Mouse (Mus musculus) liver, postnatal 0 days (tissue): ENCODE data around the gene Mmd. TPM values are rescaled to one million over a fixed set of nuclear protein-coding genes. Genes with fewer than 3 reads are reported as not detected.

Experiments
- ATAC-seq: fragments of 200-750 bp; cut with Nextera tagmentation; 2 replicates; pipeline ENCODE4 v1.8.0; 2017; ENCODE audit warnings: mild to moderate bottlenecking, moderate library complexity
- DNase-seq: peaks from one replicate; pipeline ENCODE4 v3.0.0-alpha.2; 2016
- H3K27ac ChIP-seq: fragments of 300-500 bp; sonication (generic); 2 replicates; pipeline ENCODE4 v1.5.1; 2014; ENCODE audit warnings: antibody characterized with exemption, moderate library complexity, mild to moderate bottlenecking, low read depth
- H3K27me3 ChIP-seq: fragments of 300-500 bp; sonication (generic); 2 replicates; pipeline ENCODE4 v1.6.1; 2014; ENCODE audit warnings: low read length, control low read depth, mixed read lengths; ENCODE audit not compliant: insufficient read depth
- H3K36me3 ChIP-seq: fragments of 300-500 bp; sonication (generic); replicated peaks from 2 replicates; pipeline ENCODE4 v1.6.1; 2014; ENCODE audit warnings: mild to moderate bottlenecking, control low read depth, low read length, moderate library complexity, mixed read lengths; ENCODE audit not compliant: insufficient read depth
- H3K4me1 ChIP-seq: fragments of 300-500 bp; sonication (generic); 2 replicates; pipeline ENCODE4 v1.6.1; 2014; ENCODE audit warnings: antibody characterized with exemption, mild to moderate bottlenecking, control low read depth; ENCODE audit not compliant: insufficient read depth
- H3K4me2 ChIP-seq: fragments of 300-500 bp; sonication (generic); 2 replicates; pipeline ENCODE4 v1.6.1; 2014; ENCODE audit warnings: low read depth, mild to moderate bottlenecking, low read length, moderate library complexity, mixed read lengths
- H3K4me3 ChIP-seq: fragments of 300-500 bp; sonication (generic); 2 replicates; pipeline ENCODE4 v1.5.1; 2014; ENCODE audit warnings: low read depth, low read length
- H3K9ac ChIP-seq: fragments of 300-500 bp; sonication (generic); replicated peaks from 2 replicates; pipeline ENCODE4 v1.6.1; 2014; ENCODE audit warnings: mild to moderate bottlenecking, moderate library complexity
- H3K9me3 ChIP-seq: fragments of 300-500 bp; sonication (generic); 2 replicates; pipeline ENCODE4 v1.6.1; 2016; ENCODE audit warnings: mild to moderate bottlenecking, control low read depth, low read length, mixed read lengths
- CTCF ChIP-seq: sonication (generic); IDR thresholded peaks from 2 replicates; pipeline ENCODE4 v1.5.1; 2016; ENCODE audit warnings: antibody characterized with exemption, low read depth
- EP300 ChIP-seq: IDR thresholded peaks from 2 replicates; pipeline ENCODE4 v1.6.1; 2016; ENCODE audit warnings: antibody characterized with exemption, low read depth, mild to moderate bottlenecking
- WGBS: fragments of 180-500 bp; shearing (Covaris S2); extraction: QIAGEN DNeasy Blood & Tissue Kit; methylation state at CpG from one replicate; pipeline ENCODE4 v1.1.7; 2014; ENCODE audit not compliant: insufficient replicate concordance; 5-methylcytosine and 5-hydroxymethylcytosine counted together
- polyA plus RNA-seq: library from polyadenylated mRNA; unstranded; fragments of >200 nt; fragmentation: Nextera tagmentation; extraction: Ambion mirVana; gene quantifications from 2 replicates; pipeline ENCODE4 v1.2.1, GENCODE M21; 2015

Mmd gene
- polyA plus RNA-seq, 1 experiment from 2014 or later = 51.1 TPM

- Histone ChIP-seq H3K36me3 (no peaks in the 10 kb centered on the region), H3K27me3 (no peaks in the 10 kb centered on the region), H3K4me3 (no peak overlapping the region), H3K4me1 (peaks cover 18% of the 10 kb centered on the region), H3K9me3 (no peaks in the 10 kb centered on the region), H3K27ac (no peak overlapping the region), H3K4me2 (no peak overlapping the region), H3K9ac (no peak overlapping the region)
- 62% methylated on average over 5 of the region's 5 CpGs for WGBS
- no peak for DNase-seq
- no peak for TF ChIP-seq EP300
- no peak for TF ChIP-seq CTCF
- no peak for ATAC-seq
Measured at GRCm38 (mm10) chr11:90235221-90235620, 14.0 kb upstream of the Mmd start.

- Histone ChIP-seq H3K4me3 (no peak overlapping the region), H3K4me2 (no peak overlapping the region), H3K9ac (no peak overlapping the region), H3K36me3 (no peaks in the 10 kb centered on the region), H3K27ac (no peak overlapping the region), H3K9me3 (no peaks in the 10 kb centered on the region), H3K27me3 (no peaks in the 10 kb centered on the region), H3K4me1 (peaks cover 18% of the 10 kb centered on the region)
- ATAC-seq (no peak), DNase-seq (no peak)
- TF ChIP-seq CTCF = no peak
- no peak for TF ChIP-seq EP300
- 82% methylated on average over 5 of the region's 5 CpGs for WGBS
Measured at GRCm38 (mm10) chr11:90237616-90238015, 11.6 kb upstream of the Mmd start.

GRCm38 (mm10) chr11:90238657-90239056 lies 10.6 kb upstream of the Mmd start:
- Histone ChIP-seq H3K27me3 (no peaks in the 10 kb centered on the region), H3K36me3 (no peaks in the 10 kb centered on the region), H3K9me3 (no peaks in the 10 kb centered on the region), H3K4me1 (peaks cover 18% of the 10 kb centered on the region), H3K4me2 (no peak overlapping the region), H3K27ac (no peak overlapping the region), H3K9ac (no peak overlapping the region), H3K4me3 (no peak overlapping the region)
- no peak for ATAC-seq
- TF ChIP-seq CTCF (no peak), EP300 (no peak)
- 62% methylated on average over 2 of the region's 2 CpGs for WGBS
- DNase-seq = no peak

GRCm38 (mm10) chr11:90240652-90241330 lies 8.5 kb upstream of the Mmd start:
- peak overlapping the region; percentile 76 for H3K27ac ChIP-seq

GRCm38 (mm10) chr11:90241874-90242273 lies 7.4 kb upstream of the Mmd start:
- no peak overlapping the region for H3K4me3 ChIP-seq
- ATAC-seq (peak; percentile 25), DNase-seq (no peak)
- 56% methylated on average over 2 of the region's 2 CpGs for WGBS
- H3K27me3 ChIP-seq = no peaks in the 10 kb centered on the region
- TF ChIP-seq EP300 (no peak), CTCF (no peak)
- no peaks in the 10 kb centered on the region for H3K9me3 ChIP-seq
- no peak overlapping the region for H3K9ac ChIP-seq
- H3K36me3 ChIP-seq = no peaks in the 10 kb centered on the region
- no peak overlapping the region for H3K4me2 ChIP-seq
- no peak overlapping the region for H3K27ac ChIP-seq
- peaks cover 22% of the 10 kb centered on the region for H3K4me1 ChIP-seq

More at GRCm38 (mm10) chr11:90240652-90241330, 8.5 kb upstream of the Mmd start:
- H3K9ac ChIP-seq = no peak overlapping the region
- TF ChIP-seq EP300 (peak; percentile 44; the same call in 1 of the 2 replicates), CTCF (no peak)
- H3K4me2 ChIP-seq = 0 out of 2 replicates have a peak overlapping the region, but pooled peaks have one; percentile 7
- no peaks in the 10 kb centered on the region for H3K9me3 ChIP-seq
- ATAC-seq (peak; percentile 85), DNase-seq (peak; percentile 60)
- 20% methylated on average over 6 of the region's 6 CpGs for WGBS
- H3K4me3 ChIP-seq = no peak overlapping the region
- H3K4me1 ChIP-seq = peaks cover 22% of the 10 kb centered on the region
- H3K27me3 ChIP-seq = no peaks in the 10 kb centered on the region
- H3K36me3 ChIP-seq = no peaks in the 10 kb centered on the region

- WGBS = 93% methylated on average over 2 of the region's 2 CpGs
- ATAC-seq (no peak), DNase-seq (no peak)
- Histone ChIP-seq H3K4me2 (no peak overlapping the region), H3K4me3 (no peak overlapping the region), H3K27me3 (no peaks in the 10 kb centered on the region), H3K36me3 (no peaks in the 10 kb centered on the region), H3K9ac (no peak overlapping the region), H3K4me1 (peaks cover 22% of the 10 kb centered on the region), H3K9me3 (no peaks in the 10 kb centered on the region), H3K27ac (no peak overlapping the region)
- TF ChIP-seq CTCF (no peak), EP300 (no peak)
Measured at GRCm38 (mm10) chr11:90243300-90243699, 6.0 kb upstream of the Mmd start.
